Mouse (Mus musculus) ovary, adult 18-20 months (tissue): ENCODE data around the gene Olfr1118.
"Not testable (repeated sequence)": the region's sequence is repeated elsewhere in the genome, so short reads cannot be mapped to it uniquely, and the experiment has no call there.

Experiments used
- DNase-seq: peaks from one replicate; pipeline ENCODE4 v3.0.0; 2022; ENCODE audit warnings: low spot score, mixed read lengths

Gene Olfr1118

GRCm38 (mm10) chr2:87307281-87307680, at the start of gene Olfr1118:
TSS of gene Olfr1118 (plus strand) at chr2:87307581.
- no peak for DNase-seq

- DNase-seq: no peak
These were observed 40.1 kb upstream of the Olfr1118 start, which contains the start of gene Olfr1116 for GRCm38 (mm10) chr2:87267234-87267633. TSS of gene Olfr1116 (plus strand) at chr2:87267534.

GRCm38 (mm10) chr2:87293977-87294376, 13.4 kb upstream of the Olfr1118 start:
- DNase-seq: not testable (repeated sequence)

GRCm38 (mm10) chr2:87354515-87354914, 47.1 kb downstream of the Olfr1118 start, which contains the start of gene Olfr1120:
TSS of gene Olfr1120 (plus strand) at chr2:87354815.
- no peak for DNase-seq

- DNase-seq: not testable (repeated sequence)
These were observed 52.7 kb downstream of the Olfr1118 start for GRCm38 (mm10) chr2:87360121-87360520.
